Mouse (Mus musculus) inflammation-experienced regulatory T-cells, adult 16 weeks (primary cell): ENCODE results near the gene Olfr1310. TPM values are rescaled to one million over a fixed set of nuclear protein-coding genes. Genes with fewer than 3 reads are reported as not detected.

ENCODE experiments used
- polyA plus RNA-seq: library from polyadenylated mRNA; unstranded; fragments of 100-300 nt; shearing (Covaris generic); gene quantifications from one replicate; pipeline ENCODE4 v1.2.1, GENCODE M21; 2017

Olfr1310 gene
- not detected for polyA plus RNA-seq

DNA sequence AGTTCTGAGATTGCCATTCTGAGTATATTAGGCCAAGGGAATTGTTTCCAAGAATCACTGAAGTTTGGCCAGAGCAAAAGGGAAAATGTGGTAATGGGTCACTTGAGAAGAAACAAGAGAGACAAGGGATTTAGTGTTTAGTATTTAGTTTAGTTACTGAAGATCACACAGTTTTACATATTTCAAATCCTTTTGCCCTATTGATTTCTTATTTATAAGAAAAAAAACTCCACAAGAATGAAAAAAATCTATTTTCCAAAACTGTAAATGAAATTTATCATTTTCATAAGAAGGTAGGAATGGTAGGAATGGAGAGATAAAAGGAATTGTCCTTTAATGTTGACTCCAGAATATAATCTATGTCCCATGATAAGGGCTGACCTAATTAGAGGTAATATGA, at the start of gene Olfr1310:
Gene Olfr1310, minus strand, starts transcription at position 101 of the 400 bp plus-strand sequence.

DNA sequence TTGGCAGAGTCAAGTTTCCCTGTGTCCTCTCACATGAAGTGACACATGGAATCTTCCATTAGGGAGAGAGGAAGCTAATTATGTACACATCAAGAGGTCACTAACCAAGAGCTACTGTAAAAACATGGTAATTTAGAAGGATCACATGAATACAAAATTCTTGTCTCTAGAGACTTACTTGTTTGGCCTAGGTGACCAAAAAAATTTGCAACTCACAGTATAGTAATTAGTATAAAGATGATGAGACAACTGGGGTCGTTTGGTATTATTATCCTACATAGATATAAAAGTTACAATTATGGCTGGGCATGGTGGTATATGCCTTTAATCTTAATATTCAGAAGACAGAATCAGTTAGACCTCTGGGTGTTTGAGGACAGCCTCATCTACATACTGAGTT, 37.6 kb upstream of the Olfr1310 start, which contains the start of gene Olfr1312:
Gene Olfr1312, minus strand, starts transcription at position 101 of the 400 bp plus-strand sequence.

DNA sequence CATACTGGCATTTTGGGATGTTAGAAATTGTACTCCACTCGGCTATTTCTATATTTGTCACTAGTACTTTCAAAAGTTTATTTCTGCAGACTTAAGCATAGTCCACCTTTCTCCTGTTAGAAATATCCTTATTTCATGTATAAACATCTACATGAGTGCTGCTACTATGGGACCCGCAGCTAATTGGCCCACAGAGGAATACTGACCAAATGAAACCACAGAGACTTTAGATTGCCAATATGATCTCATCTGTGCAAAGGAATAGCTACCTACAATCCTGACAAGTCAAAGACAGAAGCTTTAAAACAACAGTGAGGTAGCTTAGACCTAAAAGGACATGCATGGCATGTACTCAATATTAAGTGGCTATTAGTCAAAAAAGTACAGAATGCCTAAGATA, 11.8 kb upstream of the Olfr1310 start, which contains the start of gene Olfr1311:
Gene Olfr1311, minus strand, starts transcription at position 101 of the 400 bp plus-strand sequence.

DNA sequence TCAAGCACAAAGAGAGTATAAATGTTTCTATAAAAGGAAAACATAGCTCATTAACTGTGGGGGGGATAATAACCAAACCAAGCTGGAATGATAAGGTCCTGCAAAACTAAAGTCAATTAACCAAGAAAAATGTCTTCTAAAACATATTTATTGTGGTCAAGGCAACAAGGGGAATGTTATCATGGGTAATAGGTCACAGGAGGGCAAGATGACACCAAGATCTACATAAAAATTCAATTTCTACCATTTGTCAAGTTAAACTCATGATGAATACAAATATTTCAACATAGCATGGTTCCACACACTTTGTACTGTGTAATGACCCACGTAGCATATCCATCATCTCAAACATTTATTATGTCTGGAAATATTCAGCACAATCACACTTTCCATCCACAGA, 22.3 kb downstream of the Olfr1310 start, which contains the start of gene Olfr1309:
Gene Olfr1309, minus strand, starts transcription at position 101 of the 400 bp plus-strand sequence.

DNA sequence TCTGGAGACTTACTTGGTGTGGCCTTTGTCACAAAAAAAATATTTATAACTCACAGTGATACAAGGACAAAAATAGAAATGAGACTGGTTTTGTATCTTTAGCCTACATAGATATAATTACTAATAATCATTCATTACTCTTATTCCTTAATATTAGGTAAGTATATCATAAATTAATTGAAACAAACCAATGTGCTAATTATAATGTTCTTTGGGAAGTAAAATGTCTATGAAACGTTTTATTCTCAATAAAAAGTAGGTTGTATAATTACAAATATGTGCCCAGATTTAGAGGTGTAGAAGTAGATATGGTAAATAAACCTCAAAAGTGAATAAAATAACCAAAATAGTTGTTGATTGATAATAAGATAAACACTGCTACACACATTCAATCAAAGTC, 47.7 kb downstream of the Olfr1310 start, which contains the start of gene Olfr1308:
Gene Olfr1308, minus strand, starts transcription at position 101 of the 400 bp plus-strand sequence.

Other genes starting within 250 kb of the Olfr1310 start
- not detected for gene Olfr1302, start 235.3 kb downstream of the Olfr1310 start, polyA plus RNA-seq
- gene Olfr1303, start 192.4 kb downstream of the Olfr1310 start, polyA plus RNA-seq: not detected
- not detected for gene Olfr1305, start 135.6 kb downstream of the Olfr1310 start, polyA plus RNA-seq
- not detected for gene Olfr1306, start 96.4 kb downstream of the Olfr1310 start, polyA plus RNA-seq
- 0.02 TPM for gene Olfr1307, start 63.3 kb downstream of the Olfr1310 start, polyA plus RNA-seq
- not detected for gene Olfr1308, start 47.8 kb downstream of the Olfr1310 start, polyA plus RNA-seq
- gene Olfr1309, start 22.4 kb downstream of the Olfr1310 start, polyA plus RNA-seq: not detected
- not detected for gene Olfr1311, start 11.7 kb upstream of the Olfr1310 start, polyA plus RNA-seq
- not detected for gene Olfr1312, start 37.5 kb upstream of the Olfr1310 start, polyA plus RNA-seq
- not detected for gene Olfr1313, start 65.1 kb upstream of the Olfr1310 start, polyA plus RNA-seq
- not detected for gene Olfr1314, start 84.1 kb upstream of the Olfr1310 start, polyA plus RNA-seq
- gene Olfr1315-ps1, start 102.7 kb upstream of the Olfr1310 start, polyA plus RNA-seq: not detected
- gene Olfr1316, start 122.3 kb upstream of the Olfr1310 start, polyA plus RNA-seq: not detected
- not detected for gene Olfr1317, start 127.6 kb upstream of the Olfr1310 start, polyA plus RNA-seq
- not detected for gene Olfr1318, start 141.5 kb upstream of the Olfr1310 start, polyA plus RNA-seq
- 88.3 TPM for gene Lpcat4, start 226.8 kb upstream of the Olfr1310 start, polyA plus RNA-seq
- not detected for gene Nutm1, start 246.6 kb upstream of the Olfr1310 start, polyA plus RNA-seq
- 157 TPM for gene Nop10, start 249.2 kb upstream of the Olfr1310 start, polyA plus RNA-seq